Mouse (Mus musculus) liver, embryonic 15.5 days (tissue): ENCODE results near the gene Coro7. TPM values are rescaled to one million over a fixed set of nuclear protein-coding genes. Genes with fewer than 3 reads are reported as not detected.
A peak's percentile ranks its signal among the peaks of the same experiment; 100 is the strongest.

Experiments used
- ATAC-seq: fragments of 200-750 bp; cut with Nextera tagmentation; 2 replicates; pipeline ENCODE4 v1.8.0; 2017; ENCODE audit warnings: moderate number of reproducible peaks, mild to moderate bottlenecking, moderate library complexity; ENCODE audit not compliant: insufficient read depth
- H3K27ac ChIP-seq: fragments of 300-500 bp; sonication (generic); replicated peaks from 2 replicates; pipeline ENCODE4 v1.5.1; 2015; ENCODE audit warnings: mild to moderate bottlenecking, inconsistent platforms
- H3K27me3 ChIP-seq: fragments of 300-500 bp; sonication (generic); 2 replicates; pipeline ENCODE4 v1.6.1; 2015; ENCODE audit warnings: mild to moderate bottlenecking, inconsistent platforms
- H3K36me3 ChIP-seq: fragments of 300-500 bp; sonication (generic); replicated peaks from 2 replicates; pipeline ENCODE4 v1.6.1; 2015; ENCODE audit warnings: moderate library complexity, mild to moderate bottlenecking, inconsistent platforms
- H3K4me1 ChIP-seq: fragments of 300-500 bp; sonication (generic); replicated peaks from 2 replicates; pipeline ENCODE4 v1.6.1; 2015; ENCODE audit warnings: inconsistent platforms
- H3K4me2 ChIP-seq: fragments of 300-500 bp; sonication (generic); 2 replicates; pipeline ENCODE4 v1.6.1; 2015; ENCODE audit warnings: moderate library complexity, mild to moderate bottlenecking, inconsistent platforms
- H3K4me3 ChIP-seq: fragments of 300-500 bp; sonication (generic); replicated peaks from 2 replicates; pipeline ENCODE4 v1.5.1; 2015; ENCODE audit warnings: mild to moderate bottlenecking, inconsistent platforms
- H3K9ac ChIP-seq: fragments of 300-500 bp; sonication (generic); 2 replicates; pipeline ENCODE4 v1.6.1; 2015; ENCODE audit warnings: moderate library complexity, mild to moderate bottlenecking, inconsistent platforms
- H3K9me3 ChIP-seq: fragments of 300-500 bp; sonication (generic); replicated peaks from 2 replicates; pipeline ENCODE4 v1.6.1; 2016; ENCODE audit warnings: inconsistent platforms
- WGBS: fragments of 180-500 bp; shearing (Covaris S2); methylation state at CpG from one replicate; pipeline ENCODE4 v1.1.7; 2015; ENCODE audit warnings: mixed read lengths; ENCODE audit not compliant: insufficient replicate concordance; 5-methylcytosine and 5-hydroxymethylcytosine counted together
- polyA plus RNA-seq: library from polyadenylated mRNA; unstranded; fragments of >200 nt; fragmentation: Nextera tagmentation; extraction: Ambion mirVana; gene quantifications from 2 replicates; pipeline ENCODE4 v1.2.1, GENCODE M21; 2015

Gene Coro7
- polyA plus RNA-seq, 1 experiment from 2014 or later = 10.5 TPM

DNA sequence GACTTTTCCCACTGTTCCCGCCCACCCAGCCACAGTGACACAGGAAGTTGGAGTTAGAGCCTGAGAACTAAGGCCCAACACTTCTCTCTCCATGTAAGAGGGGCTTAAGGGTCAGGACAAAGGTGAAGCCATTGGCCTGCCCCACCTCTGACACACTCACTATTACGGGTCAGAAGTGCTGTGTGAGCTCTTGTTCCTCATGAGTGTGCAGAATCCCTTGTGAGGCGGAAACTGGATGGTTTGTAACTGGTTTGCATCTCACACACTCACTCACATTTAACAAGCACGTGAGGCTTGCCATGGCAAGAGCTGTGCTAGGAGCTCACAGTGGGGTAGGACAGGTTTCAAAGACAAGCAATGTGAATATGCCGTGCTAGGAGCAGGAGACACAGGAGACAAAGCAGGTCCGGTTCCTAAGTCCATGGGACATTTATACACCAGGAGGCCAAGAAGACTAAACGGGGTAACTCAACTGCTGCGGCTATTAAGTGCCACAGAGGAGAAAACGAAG, 23.0 kb downstream of the Coro7 start:
- H3K27ac ChIP-seq = no peak overlapping the region
- H3K4me2 ChIP-seq = no peak overlapping the region
- H3K9ac ChIP-seq = no peak overlapping the region
- H3K27me3 ChIP-seq = no peaks in the 10 kb centered on the region
- peaks cover 20% of the 10 kb centered on the region for H3K4me1 ChIP-seq
- no peak for ATAC-seq
- 67% methylated on average over 9 of the region's 9 CpGs for WGBS
- no peaks in the 10 kb centered on the region for H3K9me3 ChIP-seq
- peaks cover 30% of the 10 kb centered on the region for H3K36me3 ChIP-seq
- H3K4me3 ChIP-seq = no peak overlapping the region

DNA sequence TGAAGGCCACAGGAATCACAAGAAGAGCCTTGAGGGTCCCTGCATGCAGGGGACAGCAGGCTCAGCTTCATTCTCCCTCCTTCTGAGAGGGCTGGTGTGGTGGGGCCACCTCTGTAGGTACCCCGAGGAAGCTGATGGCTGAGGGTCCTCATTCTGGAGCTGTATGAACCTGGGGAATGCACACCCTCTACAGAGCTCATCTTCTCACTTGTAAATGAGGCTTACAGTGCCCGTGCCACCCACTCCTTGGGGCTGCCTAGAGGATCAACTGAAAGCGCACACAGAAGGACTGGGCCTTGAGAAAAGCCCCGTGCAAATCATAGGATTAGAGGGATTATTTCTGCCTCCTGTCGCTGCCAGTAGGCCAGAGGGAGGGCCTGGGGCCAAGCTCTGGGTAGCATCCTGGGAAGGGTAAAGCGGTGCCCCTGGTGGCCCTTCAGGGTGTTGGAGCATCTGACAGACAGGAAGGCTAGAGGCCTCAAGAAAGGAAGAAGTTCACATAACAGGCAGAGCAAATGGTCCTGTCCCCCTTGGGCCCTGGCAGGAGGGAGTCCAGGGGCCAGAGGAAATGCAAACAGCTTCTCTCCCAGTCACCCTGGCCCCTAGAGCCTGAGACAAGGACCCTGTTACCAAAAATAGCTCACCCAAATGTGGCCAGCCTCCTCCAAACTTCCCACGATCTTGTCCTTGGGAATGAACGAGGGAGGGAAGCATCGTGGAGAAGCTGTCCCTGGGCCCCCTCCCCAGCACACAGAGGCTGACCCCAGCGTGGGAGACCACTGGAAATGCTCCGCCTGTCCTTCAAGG, 23.6 kb downstream of the Coro7 start:
- no peaks in the 10 kb centered on the region for H3K27me3 ChIP-seq
- 0 out of 2 replicates have a peak overlapping the region, but pooled peaks have one; percentile 7 for H3K27ac ChIP-seq
- no peak overlapping the region for H3K4me3 ChIP-seq
- H3K9me3 ChIP-seq = no peaks in the 10 kb centered on the region
- no peak overlapping the region for H3K9ac ChIP-seq
- 38% methylated on average over 11 of the region's 11 CpGs for WGBS
- peaks cover 24% of the 10 kb centered on the region for H3K36me3 ChIP-seq
- H3K4me1 ChIP-seq = peaks cover 20% of the 10 kb centered on the region
- no peak overlapping the region for H3K4me2 ChIP-seq
- no peak for ATAC-seq

DNA sequence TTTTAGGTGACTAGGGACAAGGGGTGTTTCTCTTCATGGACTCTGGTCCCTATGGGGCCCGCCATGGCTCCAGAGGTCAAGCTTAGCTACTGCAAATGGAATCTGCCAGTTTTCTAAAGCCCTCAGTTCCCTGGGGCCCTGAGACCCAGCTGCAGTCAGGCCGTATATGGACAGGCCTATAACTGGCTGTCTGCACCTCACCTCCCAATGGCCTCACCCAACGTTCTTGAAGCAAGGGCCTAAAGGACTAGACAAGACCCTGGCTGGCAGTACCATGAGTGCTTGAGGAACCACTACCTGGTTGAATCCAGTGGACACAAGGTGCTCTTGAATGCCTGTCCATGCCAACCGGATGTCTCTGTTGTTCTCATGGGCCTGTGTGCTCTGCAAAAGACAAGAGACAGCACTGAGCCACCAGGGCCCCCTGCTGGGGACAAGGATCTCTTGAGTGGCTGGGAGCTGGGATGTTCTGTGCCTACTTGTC, 24.3 kb downstream of the Coro7 start:
- Histone ChIP-seq H3K4me3 (no peak overlapping the region), H3K4me1 (peaks cover 20% of the 10 kb centered on the region), H3K36me3 (peaks cover 21% of the 10 kb centered on the region; the same call in 1 of the 2 replicates), H3K27ac (0 out of 2 replicates have a peak overlapping the region, but pooled peaks have one; percentile 7), H3K9ac (no peak overlapping the region), H3K4me2 (no peak overlapping the region), H3K27me3 (no peaks in the 10 kb centered on the region), H3K9me3 (no peaks in the 10 kb centered on the region)
- WGBS = 57% methylated on average over 4 of the region's 4 CpGs
- ATAC-seq = 0 out of 2 replicates have a peak, but pooled peaks have one; percentile 12

DNA sequence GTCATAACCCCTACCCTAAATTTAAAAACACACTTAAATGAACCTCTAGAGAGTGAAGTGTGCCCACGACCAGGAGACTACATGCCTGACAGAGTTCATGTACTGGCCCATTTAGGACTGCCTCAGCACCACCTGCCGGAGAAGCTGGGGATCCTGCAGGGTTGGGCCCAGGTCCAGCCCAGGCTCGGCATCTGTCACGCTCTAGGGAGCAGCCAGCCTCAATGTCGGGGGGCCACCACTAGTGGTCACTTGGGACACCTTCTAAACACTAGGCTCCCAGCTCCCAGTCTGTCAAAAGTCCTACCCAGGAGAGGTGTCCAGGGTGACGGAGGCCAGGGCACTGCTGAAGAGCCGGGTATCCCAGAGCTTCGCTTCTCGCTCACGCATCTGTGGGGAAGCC, 24.9 kb downstream of the Coro7 start:
- peaks cover 27% of the 10 kb centered on the region; the same call in 1 of the 2 replicates for H3K36me3 ChIP-seq
- no peak overlapping the region for H3K4me2 ChIP-seq
- WGBS = 76% methylated on average over 10 of the region's 10 CpGs
- H3K27ac ChIP-seq = no peak overlapping the region
- no peak for ATAC-seq
- H3K9ac ChIP-seq = no peak overlapping the region
- no peaks in the 10 kb centered on the region for H3K27me3 ChIP-seq
- H3K9me3 ChIP-seq = no peaks in the 10 kb centered on the region
- H3K4me3 ChIP-seq = no peak overlapping the region
- peaks cover 20% of the 10 kb centered on the region for H3K4me1 ChIP-seq

DNA sequence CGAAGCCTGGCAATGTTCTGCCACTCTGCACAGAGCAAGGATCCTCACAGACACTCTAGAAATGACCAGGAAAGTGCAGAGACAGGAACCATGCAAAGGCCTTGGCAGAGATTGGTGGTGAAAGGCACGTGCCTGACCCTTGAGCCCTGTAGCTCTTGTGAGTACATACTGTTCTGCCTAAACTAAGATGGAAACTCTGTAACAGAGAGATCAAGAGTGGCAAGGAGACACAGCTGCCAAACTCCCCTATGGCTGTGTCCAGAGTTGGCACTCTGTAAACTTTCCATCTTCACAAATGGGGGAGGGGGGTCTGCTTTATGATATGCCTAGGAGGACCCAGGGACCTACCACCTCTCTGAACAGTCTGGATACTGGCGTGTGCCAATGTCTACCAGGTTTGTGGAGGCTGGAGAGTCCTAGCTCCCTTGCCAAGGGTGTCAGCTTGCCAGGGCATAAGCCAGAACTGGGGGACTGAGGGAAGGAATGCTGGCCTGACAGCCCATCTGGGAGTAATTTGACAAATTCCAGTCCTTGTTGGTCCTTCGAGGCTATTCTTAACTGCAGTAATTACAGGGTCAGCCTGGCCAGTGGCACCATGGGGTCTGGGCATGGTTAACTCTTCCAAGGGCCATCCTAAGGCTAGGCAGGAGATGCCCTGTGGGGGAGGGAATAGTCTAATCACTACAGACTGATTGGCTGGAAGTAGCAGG, 26.7 kb downstream of the Coro7 start:
- Histone ChIP-seq H3K36me3 (peaks cover 38% of the 10 kb centered on the region), H3K4me2 (no peak overlapping the region), H3K27ac (no peak overlapping the region), H3K4me3 (no peak overlapping the region), H3K27me3 (no peaks in the 10 kb centered on the region), H3K4me1 (peaks cover 20% of the 10 kb centered on the region), H3K9ac (no peak overlapping the region), H3K9me3 (no peaks in the 10 kb centered on the region)
- WGBS = 51% methylated on average over 4 of the region's 4 CpGs
- ATAC-seq = no peak

DNA sequence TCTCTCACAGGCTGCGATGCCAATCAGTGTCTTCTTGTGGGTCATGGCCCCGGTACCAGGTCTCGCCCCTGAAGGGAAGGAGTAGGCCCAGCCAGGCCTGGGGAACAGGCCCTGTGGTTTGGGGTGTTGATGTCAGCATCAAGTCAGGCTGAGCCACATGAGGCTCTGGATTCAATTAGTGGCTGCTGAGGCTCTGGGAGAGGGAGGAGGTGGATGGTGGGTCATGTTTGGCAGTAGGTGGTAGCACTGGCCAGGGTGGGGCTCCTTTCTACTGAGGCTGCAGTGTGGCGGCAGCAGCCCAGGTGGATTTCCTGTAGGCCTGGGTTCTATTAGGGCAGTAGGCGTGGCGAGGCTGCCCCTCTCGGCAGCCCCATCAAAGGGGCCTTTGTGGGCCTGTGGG, 28.0 kb downstream of the Coro7 start:
- no peak overlapping the region for H3K27ac ChIP-seq
- H3K4me1 ChIP-seq = peaks cover 16% of the 10 kb centered on the region
- no peak overlapping the region for H3K4me3 ChIP-seq
- no peak overlapping the region for H3K4me2 ChIP-seq
- WGBS = 68% methylated on average over 7 of the region's 7 CpGs
- H3K9ac ChIP-seq = no peak overlapping the region
- no peaks in the 10 kb centered on the region for H3K9me3 ChIP-seq
- no peaks in the 10 kb centered on the region for H3K27me3 ChIP-seq
- ATAC-seq = no peak
- H3K36me3 ChIP-seq = peaks cover 38% of the 10 kb centered on the region

DNA sequence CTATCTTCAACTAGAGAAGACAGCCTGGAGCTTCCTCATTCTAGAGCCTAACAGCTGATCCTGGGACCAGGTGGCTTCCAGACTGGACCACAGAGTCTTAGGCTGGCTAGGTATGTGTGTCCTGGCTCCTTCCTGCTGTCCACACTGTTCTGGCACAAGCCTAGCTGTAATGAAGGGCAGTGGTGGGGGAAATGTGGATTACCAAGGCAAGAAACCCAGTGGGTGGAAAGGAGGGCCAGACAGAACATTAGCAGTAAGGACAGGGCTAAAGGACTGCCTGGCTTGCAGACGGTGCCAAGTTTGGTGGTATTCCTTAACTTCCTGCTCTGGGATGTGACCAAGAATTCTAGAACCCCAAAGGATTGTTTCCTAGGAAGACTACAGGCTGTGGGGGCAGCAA, 28.5 kb downstream of the Coro7 start:
- Histone ChIP-seq H3K4me2 (no peak overlapping the region), H3K27ac (no peak overlapping the region), H3K4me1 (peaks cover 12% of the 10 kb centered on the region), H3K9ac (no peak overlapping the region), H3K9me3 (no peaks in the 10 kb centered on the region), H3K27me3 (no peaks in the 10 kb centered on the region), H3K4me3 (no peak overlapping the region), H3K36me3 (peaks cover 38% of the 10 kb centered on the region)
- ATAC-seq = no peak
- WGBS = 79% methylated on average over 1 of the region's 1 CpGs

DNA sequence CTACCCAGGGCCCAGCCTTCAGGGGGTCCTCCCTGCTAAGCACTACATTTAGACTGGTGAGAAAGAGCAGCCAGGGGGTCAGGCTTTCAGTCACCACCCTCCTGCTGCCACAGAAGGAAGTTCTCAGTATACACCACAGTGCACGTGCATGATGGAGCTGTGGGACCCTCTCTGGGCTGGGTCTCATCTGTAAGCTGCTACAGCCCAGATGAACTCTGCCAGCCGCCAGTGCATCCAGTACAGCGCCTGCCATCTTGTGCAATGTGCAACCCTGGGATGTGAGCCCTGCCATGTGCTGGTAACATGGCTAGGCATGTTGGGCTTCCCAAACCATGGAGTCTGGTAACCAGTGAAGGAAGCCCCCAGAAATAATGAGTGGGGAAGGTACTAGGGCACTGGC, 29.4 kb downstream of the Coro7 start:
- no peaks in the 10 kb centered on the region for H3K27me3 ChIP-seq
- H3K36me3 ChIP-seq = peaks cover 38% of the 10 kb centered on the region
- no peak overlapping the region for H3K27ac ChIP-seq
- H3K4me1 ChIP-seq = peaks cover 3% of the 10 kb centered on the region; the same call in 1 of the 2 replicates
- H3K4me3 ChIP-seq = no peak overlapping the region
- WGBS = 68% methylated on average over 3 of the region's 3 CpGs
- no peak overlapping the region for H3K4me2 ChIP-seq
- no peak overlapping the region for H3K9ac ChIP-seq
- no peaks in the 10 kb centered on the region for H3K9me3 ChIP-seq
- no peak for ATAC-seq

DNA sequence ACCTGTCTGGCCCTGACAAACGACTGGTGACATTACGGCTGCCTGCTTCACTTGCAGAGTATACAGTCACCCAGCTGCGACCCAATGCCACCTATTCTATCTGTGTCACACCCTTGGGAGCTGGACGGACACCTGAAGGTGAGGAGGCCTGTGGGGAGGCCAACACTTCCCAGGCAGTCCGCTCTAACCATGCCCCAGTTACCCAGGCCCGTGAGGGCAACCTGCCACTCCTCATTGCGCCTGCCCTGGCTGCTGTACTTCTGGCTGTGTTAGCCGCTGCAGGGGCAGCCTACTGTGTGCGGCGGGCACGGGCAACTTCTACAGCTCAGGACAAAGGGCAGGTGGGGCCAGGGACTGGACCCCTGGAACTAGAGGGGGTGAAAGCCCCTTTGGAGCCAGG, 29.9 kb downstream of the Coro7 start:
- H3K4me1 ChIP-seq = no peaks in the 10 kb centered on the region
- 77% methylated on average over 11 of the region's 11 CpGs for WGBS
- peaks cover 34% of the 10 kb centered on the region for H3K36me3 ChIP-seq
- no peak overlapping the region for H3K4me3 ChIP-seq
- H3K9ac ChIP-seq = no peak overlapping the region
- no peaks in the 10 kb centered on the region for H3K9me3 ChIP-seq
- H3K4me2 ChIP-seq = no peak overlapping the region
- no peak for ATAC-seq
- H3K27ac ChIP-seq = no peak overlapping the region
- H3K27me3 ChIP-seq = no peaks in the 10 kb centered on the region

DNA sequence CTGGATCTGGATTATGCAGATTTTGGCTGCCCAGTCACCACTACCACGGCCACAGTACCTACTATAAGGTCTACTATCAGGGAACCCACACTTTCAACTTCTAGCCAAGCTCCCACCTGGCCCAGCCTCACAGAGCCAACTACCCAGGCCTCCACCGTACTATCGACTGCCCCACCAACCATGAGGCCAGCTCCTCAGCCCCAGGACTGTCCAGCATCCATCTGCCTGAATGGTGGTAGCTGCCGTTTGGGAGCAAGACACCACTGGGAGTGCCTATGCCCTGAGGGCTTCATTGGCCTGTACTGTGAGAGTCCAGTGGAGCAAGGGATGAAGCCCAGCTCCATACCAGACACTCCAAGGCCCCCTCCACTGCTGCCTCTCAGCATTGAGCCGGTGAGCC, 30.4 kb downstream of the Coro7 start:
- Histone ChIP-seq H3K36me3 (peaks cover 34% of the 10 kb centered on the region), H3K9me3 (no peaks in the 10 kb centered on the region), H3K9ac (no peak overlapping the region), H3K27ac (no peak overlapping the region), H3K27me3 (no peaks in the 10 kb centered on the region), H3K4me1 (no peaks in the 10 kb centered on the region), H3K4me2 (no peak overlapping the region), H3K4me3 (no peak overlapping the region)
- ATAC-seq = no peak
- WGBS = 77% methylated on average over 5 of the region's 5 CpGs

DNA sequence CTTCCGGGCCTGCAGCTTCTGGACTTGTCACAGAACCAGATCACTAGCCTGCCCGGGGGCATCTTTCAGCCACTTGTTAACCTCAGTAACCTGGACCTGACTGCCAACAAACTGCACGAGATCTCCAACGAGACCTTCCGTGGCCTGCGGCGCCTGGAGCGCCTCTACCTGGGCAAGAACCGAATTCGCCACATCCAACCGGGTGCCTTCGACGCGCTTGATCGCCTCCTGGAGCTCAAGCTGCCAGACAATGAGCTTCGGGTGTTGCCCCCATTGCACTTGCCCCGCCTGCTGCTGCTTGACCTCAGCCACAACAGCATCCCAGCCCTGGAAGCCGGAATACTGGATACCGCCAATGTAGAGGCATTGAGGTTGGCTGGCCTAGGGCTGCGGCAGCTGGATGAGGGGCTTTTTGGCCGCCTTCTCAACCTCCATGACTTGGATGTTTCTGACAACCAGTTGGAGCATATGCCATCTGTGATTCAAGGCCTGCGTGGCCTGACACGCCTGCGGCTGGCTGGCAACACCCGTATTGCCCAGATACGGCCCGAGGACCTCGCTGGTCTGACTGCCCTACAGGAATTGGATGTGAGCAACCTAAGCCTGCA, 31.1 kb downstream of the Coro7 start:
- no peaks in the 10 kb centered on the region; the same call in 1 of the 2 replicates for H3K4me1 ChIP-seq
- H3K27me3 ChIP-seq = no peaks in the 10 kb centered on the region
- 82% methylated on average over 28 of the region's 28 CpGs for WGBS
- H3K4me2 ChIP-seq = no peak overlapping the region
- H3K27ac ChIP-seq = no peak overlapping the region
- H3K4me3 ChIP-seq = no peak overlapping the region
- no peak overlapping the region for H3K9ac ChIP-seq
- H3K9me3 ChIP-seq = no peaks in the 10 kb centered on the region
- no peak for ATAC-seq
- peaks cover 40% of the 10 kb centered on the region for H3K36me3 ChIP-seq
